Mouse (Mus musculus): ENCODE data around the gene Gfer.
A peak's percentile ranks its signal among the peaks of the same experiment; 100 is the strongest.
"Not testable (repeated sequence)": the region's sequence is repeated elsewhere in the genome, so short reads cannot be mapped to it uniquely, and the experiment has no call there.

The Gfer gene

DNA sequence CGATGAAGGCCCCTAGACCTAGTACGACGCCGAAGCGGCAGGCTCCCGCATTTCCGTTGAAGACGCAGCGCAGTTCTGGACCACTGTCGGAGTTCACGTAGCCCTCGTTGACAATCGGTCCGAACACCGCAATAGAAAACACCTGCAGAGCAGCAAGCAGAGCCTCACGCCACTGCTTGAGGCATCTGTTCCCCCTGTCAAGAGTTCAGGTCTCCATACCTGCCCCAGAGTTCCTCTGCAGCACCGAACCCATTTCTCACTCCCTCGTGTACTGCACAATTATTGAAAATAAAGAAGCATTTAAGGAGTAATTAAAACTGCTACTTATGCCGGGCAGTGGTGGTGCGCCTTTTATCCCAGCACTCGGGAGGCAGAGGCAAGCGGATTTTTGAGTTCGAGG lies 8.4 kb downstream of the Gfer start:
- no peak for DNase-seq (ENCODE audit: low read depth, low spot score)

DNA sequence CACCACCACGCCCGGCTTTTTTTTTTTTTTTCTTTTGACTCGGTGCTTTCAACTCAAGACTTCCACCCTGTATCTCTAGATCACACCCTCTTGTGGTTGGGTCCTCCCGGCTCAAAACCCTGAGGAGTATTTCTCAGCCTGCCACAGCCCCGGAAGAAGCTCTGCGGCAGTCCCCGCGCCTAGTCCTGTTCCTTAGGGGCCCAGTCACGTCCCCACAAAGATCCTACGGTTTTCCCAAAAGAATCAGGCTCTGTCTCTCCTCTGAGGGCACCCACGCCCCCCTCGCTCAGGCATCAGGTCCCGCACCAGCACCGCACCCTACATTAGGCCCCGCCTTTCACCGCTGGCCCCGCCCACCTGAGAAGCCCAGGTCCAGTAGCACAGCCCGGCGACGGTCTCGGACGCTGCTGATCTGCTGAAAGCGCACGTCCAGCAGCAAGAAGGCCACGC lies 8.8 kb downstream of the Gfer start:
- no peak for DNase-seq (ENCODE audit: low read depth, low spot score)

DNA sequence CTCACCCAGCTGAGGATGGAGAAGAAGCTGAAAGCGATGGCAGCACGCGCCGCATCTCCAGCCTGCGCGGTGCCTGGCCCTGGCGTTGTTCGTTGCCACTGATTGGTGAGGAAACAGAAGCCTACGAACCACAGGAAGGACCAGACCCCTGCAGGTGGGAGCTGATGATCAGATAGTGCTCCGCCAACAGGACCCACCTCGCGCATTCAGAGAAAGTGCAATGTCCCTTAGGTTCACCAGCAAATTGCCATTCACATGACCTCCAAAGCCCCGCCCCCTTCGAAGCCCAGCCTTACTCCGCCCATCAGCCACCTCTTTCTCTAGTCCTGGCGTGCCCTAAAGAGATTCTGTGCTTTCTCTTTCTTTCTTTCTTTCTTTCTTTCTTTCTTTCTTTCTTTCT lies 9.4 kb downstream of the Gfer start:
- no peak for DNase-seq (ENCODE audit: low read depth, low spot score)

DNA sequence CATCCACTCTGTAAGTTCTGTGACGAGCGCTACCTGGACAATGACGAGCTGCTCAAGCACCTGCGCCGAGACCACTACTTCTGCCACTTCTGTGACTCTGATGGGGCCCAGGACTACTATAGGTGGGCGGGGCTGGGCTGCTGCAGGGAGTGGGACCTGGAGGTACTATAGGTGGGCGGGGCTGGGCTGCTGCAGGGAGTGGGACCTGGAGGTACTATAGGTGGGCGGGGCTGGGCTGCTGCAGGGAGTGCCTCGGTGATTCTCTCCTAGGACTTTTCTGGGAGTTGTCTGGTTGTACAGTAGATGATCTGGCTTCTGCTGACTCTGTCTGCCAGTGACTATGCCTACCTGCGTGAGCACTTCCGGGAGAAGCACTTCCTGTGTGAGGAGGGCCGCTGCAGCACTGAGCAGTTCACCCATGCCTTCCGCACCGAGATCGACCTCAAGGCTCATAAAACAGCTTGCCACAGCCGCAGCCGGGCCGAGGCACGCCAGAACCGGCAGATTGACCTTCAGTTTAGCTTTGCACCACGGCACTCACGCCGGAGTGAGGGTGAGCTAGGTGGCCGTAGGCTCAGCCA lies 18.4 kb downstream of the Gfer start:
- DNase-seq (ENCODE audit: low read depth, low spot score), result no peak

GRCm38 (mm10) chr17:24676877-24677276 lies 19.1 kb downstream of the Gfer start:
- no peak for DNase-seq (ENCODE audit: low read depth, low spot score)

- DNase-seq (ENCODE audit: low read depth, low spot score), result no peak
These were observed 19.8 kb downstream of the Gfer start for GRCm38 (mm10) chr17:24676187-24676586.

GRCm38 (mm10) chr17:24674277-24674676 lies 21.7 kb downstream of the Gfer start:
- no peak for DNase-seq (ENCODE audit: low read depth, low spot score)

DNA sequence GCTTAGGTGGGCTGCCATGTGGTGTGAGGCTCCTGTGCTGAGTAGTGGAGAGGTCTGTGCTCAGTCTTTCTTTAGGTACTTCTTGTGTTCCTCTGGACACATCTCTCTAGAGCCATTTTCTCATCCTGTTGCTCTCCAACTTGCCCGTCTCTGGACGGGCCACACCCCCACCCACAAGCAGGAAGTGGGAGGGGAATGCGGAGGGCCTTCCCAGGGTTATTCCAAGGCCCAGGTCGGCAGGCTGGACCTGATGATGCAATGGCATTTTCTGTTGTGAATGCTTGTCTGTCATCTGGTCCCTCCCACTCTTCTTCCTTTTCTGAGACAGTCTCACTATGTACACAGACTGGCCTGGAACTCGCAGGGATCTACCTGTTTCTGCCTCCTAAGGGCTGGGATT lies 23.8 kb downstream of the Gfer start:
- DNase-seq (ENCODE audit: low read depth, low spot score), result no peak

GRCm38 (mm10) chr17:24671346-24671745 lies 24.6 kb downstream of the Gfer start:
- DNase-seq (ENCODE audit: low read depth, low spot score), result no peak

GRCm38 (mm10) chr17:24670246-24670844 lies 25.6 kb downstream of the Gfer start:
- no peak for DNase-seq (ENCODE audit: low read depth, low spot score)

DNA sequence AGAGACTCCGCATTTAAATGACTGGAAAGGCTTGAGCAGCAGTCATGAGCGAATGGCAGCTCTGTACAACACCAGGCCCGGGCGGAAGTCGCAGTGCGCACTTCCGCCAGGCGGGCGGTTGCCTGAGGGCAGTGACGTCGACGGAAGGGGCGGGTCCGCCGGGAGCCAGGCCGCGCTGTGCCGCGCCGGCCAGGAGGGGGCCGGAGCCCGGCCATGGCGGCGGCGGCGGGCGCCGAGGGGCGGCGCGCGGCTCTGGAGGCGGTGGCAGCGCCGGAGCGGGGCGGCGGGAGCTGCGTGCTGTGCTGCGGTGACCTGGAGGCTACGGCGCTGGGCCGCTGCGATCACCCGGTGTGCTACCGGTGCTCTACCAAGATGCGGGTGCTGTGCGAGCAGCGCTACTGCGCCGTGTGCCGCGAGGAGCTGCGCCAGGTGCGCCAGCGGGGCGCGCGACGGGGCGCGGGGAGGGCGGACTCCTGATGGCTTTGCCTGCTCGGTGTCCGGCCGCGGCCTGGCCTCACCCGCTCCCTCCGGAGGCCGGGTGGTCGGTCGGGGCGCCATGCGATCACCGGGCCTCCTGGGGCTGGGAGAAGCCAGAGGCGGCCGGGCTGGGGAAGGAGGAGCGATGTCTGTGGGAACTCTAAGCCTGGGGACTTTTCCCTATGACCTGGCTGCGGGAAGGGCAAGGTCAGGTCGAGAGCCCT lies 26.3 kb downstream of the Gfer start, which contains the start of gene Zfp598:
Gene Zfp598, plus strand, starts transcription at position 143 of the 701 bp plus-strand sequence.
- peak; percentile 91 for DNase-seq (ENCODE audit: low read depth, low spot score)

DNA sequence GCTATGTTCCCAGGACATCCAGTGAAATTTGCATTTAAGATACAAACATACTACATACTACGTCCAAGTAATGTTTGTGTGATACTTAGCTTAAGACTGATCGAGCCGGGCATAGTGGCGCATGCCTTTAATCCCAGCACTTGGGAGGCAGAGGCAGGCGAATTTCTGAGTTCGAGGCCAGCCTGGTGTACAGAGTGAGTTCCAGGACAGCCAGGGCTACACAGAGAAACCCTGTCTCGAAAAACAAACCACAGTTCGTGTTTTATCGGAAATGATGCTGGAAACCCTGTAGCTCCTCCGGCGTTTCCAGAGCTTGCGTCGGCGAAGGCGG lies 26.8 kb downstream of the Gfer start:
- not testable (repeated sequence) for DNase-seq (ENCODE audit: low read depth, low spot score)

DNA sequence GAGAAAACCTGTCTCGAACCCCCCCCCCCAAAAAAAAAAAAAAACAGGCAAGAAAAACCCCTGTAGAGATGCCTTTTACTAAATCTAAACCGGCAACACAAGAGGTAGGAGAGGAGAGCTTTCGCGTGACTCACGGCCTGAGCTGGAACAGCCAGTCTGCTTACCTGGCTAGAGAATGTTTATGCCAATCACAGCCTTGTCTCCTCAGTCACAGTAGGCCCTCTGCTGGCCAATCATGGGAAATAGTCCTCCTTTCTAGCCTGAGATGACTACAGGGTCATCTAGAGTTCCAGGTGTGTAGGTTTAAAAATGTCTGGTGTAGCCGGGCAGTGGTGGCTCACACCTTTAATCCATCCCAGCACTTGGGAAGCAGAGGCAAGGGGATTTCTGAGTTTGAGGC lies 28.5 kb downstream of the Gfer start:
- no peak for DNase-seq (ENCODE audit: low read depth, low spot score)

DNA sequence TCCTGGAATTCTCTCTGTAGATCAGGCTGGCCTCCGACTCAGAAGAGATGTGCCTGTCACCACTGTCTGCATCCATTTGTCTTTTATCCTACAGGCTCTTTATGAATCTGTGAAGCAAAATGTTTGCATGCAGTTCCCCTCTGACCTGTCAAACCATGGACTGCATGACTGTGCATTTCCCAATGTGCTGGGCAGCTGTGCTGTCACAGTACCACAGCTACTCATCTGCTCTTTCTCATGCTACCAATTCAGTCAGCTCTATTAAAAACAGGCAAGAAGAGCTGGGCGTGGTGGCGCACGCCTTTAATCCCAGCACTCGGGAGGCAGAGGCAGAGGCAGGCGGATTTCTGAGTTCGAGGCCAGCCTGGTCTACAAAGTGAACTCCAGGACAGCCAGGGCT lies 28.9 kb downstream of the Gfer start:
- DNase-seq (ENCODE audit: low read depth, low spot score), result not testable (repeated sequence)

GRCm38 (mm10) chr17:24658017-24658758 lies 37.8 kb downstream of the Gfer start, which contains the start of gene Npw:
Gene Npw, minus strand, starts transcription at chr17:24658457.
- DNase-seq (ENCODE audit: low read depth, low spot score), result no peak

DNA sequence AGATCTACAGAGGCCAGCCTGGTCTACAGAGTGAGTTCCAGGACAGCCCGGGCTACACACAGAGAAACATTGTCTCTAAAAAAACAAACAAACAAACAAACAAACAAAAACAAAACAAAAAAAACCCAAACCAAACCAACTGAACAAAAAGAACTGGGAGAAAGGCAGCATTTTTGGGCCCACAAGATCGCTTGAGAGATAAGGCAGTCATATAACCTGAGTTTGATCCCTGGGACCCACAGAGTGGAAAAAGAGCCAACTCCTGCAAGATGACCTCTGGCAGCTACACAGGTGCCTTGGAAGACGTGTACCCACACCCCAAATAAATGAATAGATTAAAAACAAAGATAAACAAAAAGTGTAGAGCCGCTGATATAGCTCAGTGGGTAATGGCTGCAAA lies 41.0 kb downstream of the Gfer start:
- DNase-seq (ENCODE audit: low read depth, low spot score), result no peak

DNA sequence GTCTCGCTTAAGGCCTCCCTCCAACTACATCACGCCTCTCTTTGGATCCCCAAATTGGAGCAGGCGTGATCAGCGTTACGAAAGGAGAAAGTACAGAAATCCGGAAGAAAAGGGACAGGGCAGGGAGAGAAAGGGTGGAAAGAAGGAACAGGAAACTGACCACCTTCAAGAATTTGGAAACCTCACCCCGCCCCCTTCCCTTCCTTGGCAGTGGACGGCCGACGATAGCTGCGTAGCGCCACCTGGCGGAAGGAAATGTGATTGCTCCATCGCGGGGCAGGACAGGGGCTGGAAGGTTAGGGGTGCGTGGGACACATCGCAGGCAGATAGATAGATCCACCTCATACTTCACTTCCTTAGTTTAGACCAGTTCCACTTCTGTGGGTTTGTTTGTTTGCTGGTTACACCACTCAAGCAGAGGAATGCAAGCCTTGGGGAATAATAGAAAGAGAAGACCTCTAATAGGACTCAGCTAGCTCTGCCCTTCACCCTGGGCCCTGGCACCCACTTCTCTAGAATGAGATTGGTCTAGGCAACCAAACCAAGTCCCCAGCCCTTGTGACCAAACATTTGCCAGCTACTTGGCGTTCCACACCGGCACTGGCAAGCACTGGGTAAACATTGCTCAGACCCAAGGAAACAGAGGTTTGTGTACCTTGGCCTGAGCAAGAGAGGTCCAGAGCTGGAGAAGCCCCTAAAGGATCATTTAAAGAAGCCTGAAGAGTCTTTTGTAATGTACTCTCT lies 41.8 kb downstream of the Gfer start:
- no peak for DNase-seq (ENCODE audit: low read depth, low spot score)

- DNase-seq (ENCODE audit: low read depth, low spot score), result no peak
These were observed 44.1 kb downstream of the Gfer start for GRCm38 (mm10) chr17:24651835-24652234.

- DNase-seq (ENCODE audit: low read depth, low spot score), result no peak
These were observed 45.2 kb downstream of the Gfer start for GRCm38 (mm10) chr17:24650766-24651165.

DNA sequence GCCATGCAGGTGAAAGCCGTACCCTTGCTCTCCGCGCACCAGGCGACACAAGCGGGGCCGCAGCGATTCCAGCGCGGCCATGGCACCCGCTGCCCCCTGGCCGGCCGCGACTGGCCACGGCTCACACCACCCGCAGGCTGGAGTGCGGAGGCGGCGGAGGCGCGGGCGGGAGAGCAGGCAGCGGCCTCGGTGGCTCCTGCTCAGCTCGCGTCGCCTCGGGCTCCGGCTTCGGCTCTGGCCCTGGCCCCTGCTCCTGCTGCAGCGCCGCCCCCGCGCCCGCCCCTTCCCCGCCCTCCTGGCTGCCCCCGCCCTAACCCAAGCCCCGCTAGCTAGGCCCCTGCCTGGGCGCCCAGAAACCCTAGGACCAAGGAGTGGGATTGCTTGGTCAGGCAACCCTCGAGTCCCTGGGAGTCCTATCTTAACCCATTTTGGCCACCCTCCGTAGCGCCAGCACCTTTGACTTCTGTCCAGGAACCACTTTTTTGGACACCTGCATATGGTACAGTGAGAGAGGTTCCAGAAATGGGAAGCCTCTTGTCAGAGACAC lies 45.8 kb downstream of the Gfer start, which contains the start of gene Slc9a3r2:
Gene Slc9a3r2, minus strand, starts transcription at position 258 of the 547 bp plus-strand sequence.
- no peak for DNase-seq (ENCODE audit: low read depth, low spot score)

GRCm38 (mm10) chr17:24649581-24650069 lies 46.3 kb downstream of the Gfer start:
- no peak for DNase-seq (ENCODE audit: low read depth, low spot score)

Measured in skeletal muscle tissue, adult 2 months (tissue).